Comparison of ENCODE assay signal across 16 mouse cellular contexts in genomic region chr2:85012679-85013078, GRCm38 (mm10). TPM values are rescaled to one million over a fixed set of nuclear protein-coding genes. Genes with fewer than 3 reads are reported as not detected.
DNase-seq lines count a peak whose midpoint lies in the region; ATAC-seq lines count a peak whose summit lies in the region.
"Had no signal": no experiment of that assay in that cellular context is flagged by ENCODE, and none has a peak within 500 bp of the region (broad histone marks: within the 10 kb centered on the region; RNA-seq: fewer than 3 reads in every experiment).

No protein-coding gene starts in this region.

- DNase-seq in heart, adult 18-20 months, result no peak
- DNase-seq in right cerebral cortex, postnatal 14 days, result peak; percentile 26
- DNase-seq in right cerebral cortex, adult 2 months (ENCODE audit: low spot score in 2 of 2), result no peak
- DNase-seq in heart, postnatal 4 days, result peak; percentile 34
- DNase-seq in spleen, postnatal 4 days (ENCODE audit: low spot score in 2 of 2), result peak; percentile 46 to 73
- DNase-seq in cerebellum, postnatal 25 days, result no peak
- DNase-seq in lung, postnatal 36 days, result no peak
- DNase-seq: adrenal gland, adult 8-10 months; cerebellum, adult 11-12 months; retina, postnatal 1 day had no signal

- H3K27ac ChIP-seq in heart, embryonic 11.5 days (ENCODE audit: low read depth, low read length), result peak overlapping the region; percentile 85
- H3K27ac ChIP-seq: embryonic facial prominence, embryonic 10.5 days; hindbrain, embryonic 13.5 days had no signal

- no peaks in the 10 kb centered on the region for H3K36me3 ChIP-seq in heart, embryonic 11.5 days (ENCODE audit: control insufficient read depth, insufficient read depth, low read length)
- H3K36me3 ChIP-seq: embryonic facial prominence, embryonic 10.5 days; hindbrain, embryonic 13.5 days; kidney, embryonic 15.5 days; limb, embryonic 15.5 days had no signal

- no peak overlapping the region for H3K4me3 ChIP-seq in heart, embryonic 11.5 days (ENCODE audit: low read depth, low read length)
- H3K4me3 ChIP-seq: embryonic facial prominence, embryonic 10.5 days; hindbrain, embryonic 13.5 days; kidney, embryonic 15.5 days; limb, embryonic 15.5 days had no signal

- ATAC-seq in heart, embryonic 11.5 days (replicated peaks; ENCODE audit: insufficient number of reproducible peaks, low FRiP score, low TSS enrichment), result peak; percentile 65; the same call in 1 of the 2 replicates

- peaks cover 29% of the 10 kb centered on the region for H3K4me1 ChIP-seq in heart, embryonic 11.5 days (ENCODE audit: control insufficient read depth, insufficient read depth, low read length)
- H3K4me1 ChIP-seq: hindbrain, embryonic 13.5 days; limb, embryonic 15.5 days had no signal

- peak overlapping the region; percentile 41 for H3K4me2 ChIP-seq in heart, embryonic 11.5 days
- H3K4me2 ChIP-seq: hindbrain, embryonic 13.5 days; kidney, embryonic 15.5 days; limb, embryonic 15.5 days had no signal

- WGBS in heart, embryonic 11.5 days (ENCODE audit: insufficient replicate concordance), result 60% methylated on average over 14 of the region's 14 CpGs

- H3K27me3 ChIP-seq in heart, embryonic 11.5 days (ENCODE audit: control insufficient read depth, insufficient read depth, low read length), result no peaks in the 10 kb centered on the region
- H3K27me3 ChIP-seq: hindbrain, embryonic 13.5 days; kidney, embryonic 15.5 days; limb, embryonic 15.5 days had no signal

- no peaks in the 10 kb centered on the region for H3K9me3 ChIP-seq in heart, embryonic 11.5 days (replicated peaks; ENCODE audit: control insufficient read depth, low read length)
- H3K9me3 ChIP-seq: embryonic facial prominence, embryonic 10.5 days; hindbrain, embryonic 13.5 days; kidney, embryonic 15.5 days; limb, embryonic 15.5 days had no signal

- peak overlapping the region; percentile 28; the same call in 1 of the 2 replicates for H3K9ac ChIP-seq in heart, embryonic 11.5 days (ENCODE audit: low read depth, low read length)
- H3K9ac ChIP-seq: hindbrain, embryonic 13.5 days; kidney, embryonic 15.5 days; limb, embryonic 15.5 days had no signal

RNA-seq across cellular contexts. Expression of gene Ssrp1, which starts 24.4 kb away (rescaled TPM):
- polyA plus RNA-seq in heart, embryonic 11.5 days (2014; fragmentation: Nextera tagmentation; extraction: Ambion mirVana), result 180 and 194 TPM in 2 replicates
- 10 to 100 TPM; 36.7 to 43.5 TPM for total RNA-seq in heart, adult 18-20 months (2021)
- 100 to 1,000 TPM; 106 to 108 TPM for total RNA-seq in heart, postnatal 4 days (2021)

RNA-seq across cellular contexts. Expression of gene P2rx3, which starts 24.6 kb away (rescaled TPM):
- 0.44 and 0.77 TPM in 2 replicates for polyA plus RNA-seq in heart, embryonic 11.5 days (2014; fragmentation: Nextera tagmentation; extraction: Ambion mirVana)
- total RNA-seq in heart, adult 18-20 months (2021), result under 1 TPM; 0.20 to 0.44 TPM
- total RNA-seq in heart, postnatal 4 days (2021), result under 1 TPM; 0.14 to 0.24 TPM

RNA-seq across cellular contexts. Expression of gene Prg3, which starts 24.7 kb away (rescaled TPM):
- polyA plus RNA-seq in heart, embryonic 11.5 days (2014; fragmentation: Nextera tagmentation; extraction: Ambion mirVana), result 0.24 and 0.37 TPM in 2 replicates
- total RNA-seq in heart, adult 18-20 months (2021), result not detected
- total RNA-seq in heart, postnatal 4 days (2021), result not detected
- total RNA-seq: adrenal gland, adult 8-10 months; layer of hippocampus, postnatal 25 days had no signal
- polyA plus RNA-seq: embryonic facial prominence, embryonic 10.5 days; hindbrain, embryonic 13.5 days; kidney, embryonic 15.5 days; limb, embryonic 15.5 days had no signal

RNA-seq across cellular contexts. Expression of gene Prg2, which starts 32.4 kb away (rescaled TPM):
- 0.73 and 1.1 TPM in 2 replicates for polyA plus RNA-seq in heart, embryonic 11.5 days (2014; fragmentation: Nextera tagmentation; extraction: Ambion mirVana)
- not detected for total RNA-seq in heart, adult 18-20 months (2021)
- not detected for total RNA-seq in heart, postnatal 4 days (2021)
- total RNA-seq: adrenal gland, adult 8-10 months; layer of hippocampus, postnatal 25 days had no signal

RNA-seq across cellular contexts. Expression of gene Tnks1bp1, which starts 35.1 kb away (rescaled TPM):
- polyA plus RNA-seq in heart, embryonic 11.5 days (2014; fragmentation: Nextera tagmentation; extraction: Ambion mirVana), result 7.0 TPM in 2 replicates
- total RNA-seq in heart, adult 18-20 months (2021), result 10 to 100 TPM; 48.1 to 51.2 TPM
- total RNA-seq in heart, postnatal 4 days (2021), result 10 to 100 TPM; 87.1 to 88.2 TPM

Comparison
In these comparisons a context has a peak if more than half of its experiments do, and no peak if none do; other contexts are left out.
1. DNase-seq: peak in right cerebral cortex, postnatal 14 days (single experiment), heart, postnatal 4 days (single experiment) and spleen, postnatal 4 days (2 of 2); none in heart, adult 18-20 months (0 of 2), right cerebral cortex, adult 2 months (0 of 2), cerebellum, postnatal 25 days (0 of 2) and lung, postnatal 36 days (single experiment).